Mouse (Mus musculus) Patski (cell line): ENCODE data around the gene Rpl36a. TPM values are rescaled to one million over a fixed set of nuclear protein-coding genes. Genes with fewer than 3 reads are reported as not detected.

Experiments
- ATAC-seq: fragments of 100-300 bp; one replicate; pipeline ENCODE4 v1.8.0; 2021
- CTCF ChIA-PET: fragments of 350-600 bp; sonication (Branson Sonifier 250); formaldehyde crosslinking; loops from one replicate; lab custom pipeline; 2022; ENCODE audit warnings: inconsistent platforms; lab: Charles Lee
- POLR2A ChIA-PET: fragments of 350-600 bp; sonication (Branson Sonifier 250); formaldehyde crosslinking; loops from one replicate; lab custom pipeline; 2022; ENCODE audit warnings: antibody characterized with exemption, inconsistent platforms; lab: Charles Lee
- DNase-seq: peaks from one replicate; pipeline ENCODE4 v3.0.0-alpha.2; 2011; ENCODE audit warnings: low read depth, low spot score
- H3K27me3 ChIP-seq: fragments of 371-371 bp; one replicate; pipeline ENCODE4 v1.5.1; 2021
- CTCF ChIP-seq: fragments of 100-300 bp; IDR thresholded peaks from one replicate; pipeline ENCODE4 v1.5.1; 2021
- in situ Hi-C: fragments of 300-500 bp; cut with MboI; formaldehyde crosslinking; loops from 3 replicates; pipeline ENCODE4 v1.11.1; 2018; ENCODE audit warnings: low pct_unique_long_range_greater_than_20kb, mixed read lengths
- polyA plus RNA-seq: library from polyadenylated mRNA; unstranded; gene quantifications from one replicate; pipeline ENCODE4 v1.2.3, GENCODE M21; 2021

Rpl36a gene
- polyA plus RNA-seq, 1 experiment from 2014 or later = 555 TPM

- ATAC-seq (no peak), DNase-seq (no peak)
- in situ Hi-C loops = no loop called here
- peaks cover 57% of the 10 kb centered on the region for H3K27me3 ChIP-seq
- TF ChIP-seq CTCF = no peak
- ChIA-PET CTCF (interaction anchor here (2.2 kb wide), 1 partner anchor 20 kb away, joined by 5 read pairs; no protein-coding TSS in a partner anchor), POLR2A (interaction anchor here (0.6 kb wide), 1 partner anchor 1567 kb away, joined by 4 read pairs; no protein-coding TSS in a partner anchor)
Observed at GRCm38 (mm10) chrX:134564326-134564725, 21.1 kb upstream of the Rpl36a start.

GRCm38 (mm10) chrX:134566536-134567222, 18.8 kb upstream of the Rpl36a start:
- POLR2A ChIA-PET = no interaction called here
- no peak for TF ChIP-seq CTCF
- H3K27me3 ChIP-seq = peaks cover 44% of the 10 kb centered on the region
- ATAC-seq (no peak), DNase-seq (no peak)
- in situ Hi-C loops = no loop called here
- CTCF ChIA-PET = no interaction called here

GRCm38 (mm10) chrX:134577896-134578295, 7.6 kb upstream of the Rpl36a start:
- no peak for TF ChIP-seq CTCF
- in situ Hi-C loops = no loop called here
- ATAC-seq (no peak), DNase-seq (no peak)
- CTCF ChIA-PET = no interaction called here
- peaks cover 29% of the 10 kb centered on the region for H3K27me3 ChIP-seq
- POLR2A ChIA-PET = no interaction called here

GRCm38 (mm10) chrX:134580528-134581305, 4.7 kb upstream of the Rpl36a start:
- TF ChIP-seq CTCF = no peak
- ChIA-PET POLR2A (no interaction called here), CTCF (no interaction called here)
- no peak for DNase-seq
- H3K27me3 ChIP-seq = peaks cover 23% of the 10 kb centered on the region
- no peak for ATAC-seq
- in situ Hi-C loops = no loop called here

GRCm38 (mm10) chrX:134582270-134582669, 3.2 kb upstream of the Rpl36a start:
- in situ Hi-C loops = no loop called here
- H3K27me3 ChIP-seq = peaks cover 23% of the 10 kb centered on the region
- DNase-seq (no peak), ATAC-seq (no peak)
- ChIA-PET CTCF (interaction anchor here (1.2 kb wide), 1 partner anchor 32 kb away, joined by 3 read pairs; no protein-coding TSS in a partner anchor), POLR2A (no interaction called here)
- no peak for TF ChIP-seq CTCF

- peaks cover 23% of the 10 kb centered on the region for H3K27me3 ChIP-seq
- no peak for TF ChIP-seq CTCF
- ATAC-seq = no peak
- ChIA-PET CTCF (interaction anchor here (1.2 to 1.3 kb wide), 2 partner anchors 19 to 33 kb away, joined by 3 to 5 read pairs; no protein-coding TSS in a partner anchor), POLR2A (interaction anchor here (0.7 kb wide), 1 partner anchor 22 kb away, joined by 8 read pairs; no protein-coding TSS in a partner anchor)
- DNase-seq = no peak
- in situ Hi-C loops = no loop called here
Observed at GRCm38 (mm10) chrX:134582888-134583669, 2.4 kb upstream of the Rpl36a start, which contains the start of gene Btk. Gene Btk (minus strand): TSS chrX:134583570.

- in situ Hi-C loops = no loop called here
- ChIA-PET POLR2A (no interaction called here), CTCF (interaction anchor here (2.0 kb wide), 1 partner anchor 14 kb away, joined by 8 read pairs; the partner anchor contains the start of genes Gla and Hnrnph2)
- peaks cover 9% of the 10 kb centered on the region for H3K27me3 ChIP-seq
- no peak for TF ChIP-seq CTCF
- ATAC-seq (no peak), DNase-seq (no peak)
Observed at GRCm38 (mm10) chrX:134586447-134586846, 993 bp downstream of the Rpl36a start.

- in situ Hi-C loops = no loop called here
Observed at GRCm38 (mm10) chrX:134588261-134588660, 2.8 kb downstream of the Rpl36a start.

GRCm38 (mm10) chrX:134588997-134589396, 3.5 kb downstream of the Rpl36a start:
- H3K27me3 ChIP-seq = peaks cover 7% of the 10 kb centered on the region
- ChIA-PET CTCF (no interaction called here), POLR2A (no interaction called here)
- TF ChIP-seq CTCF = no peak
- DNase-seq = no peak
- in situ Hi-C loops = no loop called here
- ATAC-seq = no peak

More at GRCm38 (mm10) chrX:134588261-134588660, 2.8 kb downstream of the Rpl36a start:
- ATAC-seq (no peak), DNase-seq (no peak)
- no peak for TF ChIP-seq CTCF
- POLR2A ChIA-PET = no interaction called here
- CTCF ChIA-PET = interaction anchor here (2.0 kb wide), 1 partner anchor 12 kb away, joined by 8 read pairs; the partner anchor contains the start of genes Gla and Hnrnph2
- peaks cover 15% of the 10 kb centered on the region for H3K27me3 ChIP-seq

- no peak for DNase-seq
- ATAC-seq = no peak
- in situ Hi-C loops = no loop called here
- TF ChIP-seq CTCF = no peak
- ChIA-PET CTCF (interaction anchor here (1.3 kb wide), 1 partner anchor 9 kb away, joined by 3 read pairs; no protein-coding TSS in a partner anchor), POLR2A (no interaction called here)
- H3K27me3 ChIP-seq = peaks cover 6% of the 10 kb centered on the region
Observed at GRCm38 (mm10) chrX:134589836-134590235, 4.4 kb downstream of the Rpl36a start.
